Mouse (Mus musculus): Measurements from ENCODE around the gene Fam171a2. TPM values are rescaled to one million over a fixed set of nuclear protein-coding genes. Genes with fewer than 3 reads are reported as not detected.

Fam171a2 gene
- polyA plus RNA-seq, 1 experiment from 2014 or later = 1.7 TPM

GRCm38 (mm10) chr11:102464901-102465300 lies 17.4 kb upstream of the Fam171a2 start:
- Histone ChIP-seq H3K27me3 (replicated peaks; ENCODE audit: control insufficient read depth, insufficient read depth, low read length) (no peaks in the 10 kb centered on the region), H3K4me3 (ENCODE audit: low read depth, low read length) (no peak overlapping the region), H3K27ac (ENCODE audit: low read depth, low read length) (no peak overlapping the region), H3K4me1 (replicated peaks; ENCODE audit: control insufficient read depth, insufficient read depth, low read length) (no peaks in the 10 kb centered on the region; the same call in 1 of the 2 replicates), H3K36me3 (ENCODE audit: control insufficient read depth, insufficient read depth) (no peaks in the 10 kb centered on the region), H3K9me3 (ENCODE audit: control insufficient read depth) (no peaks in the 10 kb centered on the region), H3K9ac (ENCODE audit: low read depth, low read length) (no peak overlapping the region), H3K4me2 (replicated peaks; ENCODE audit: low read depth) (no peak overlapping the region)
- 95% methylated on average over 6 of the region's 6 CpGs for WGBS
- ATAC-seq = no peak
- no peak for TF ChIP-seq CTCF (IDR thresholded peaks at IDR 0.05; ENCODE audit: low read depth)

GRCm38 (mm10) chr11:102461764-102462163 lies 14.3 kb upstream of the Fam171a2 start:
- WGBS = 48% methylated on average over 3 of the region's 3 CpGs
- no peak overlapping the region for H3K4me2 ChIP-seq (replicated peaks; ENCODE audit: low read depth)
- peaks cover 9% of the 10 kb centered on the region; the same call in 1 of the 2 replicates for H3K27me3 ChIP-seq (replicated peaks; ENCODE audit: control insufficient read depth, insufficient read depth, low read length)
- H3K9me3 ChIP-seq (ENCODE audit: control insufficient read depth) = no peaks in the 10 kb centered on the region
- ATAC-seq = no peak
- H3K27ac ChIP-seq (ENCODE audit: low read depth, low read length) = no peak overlapping the region
- no peak for TF ChIP-seq CTCF (IDR thresholded peaks at IDR 0.05; ENCODE audit: low read depth)
- H3K4me3 ChIP-seq (ENCODE audit: low read depth, low read length) = no peak overlapping the region
- no peaks in the 10 kb centered on the region; the same call in 1 of the 2 replicates for H3K4me1 ChIP-seq (replicated peaks; ENCODE audit: control insufficient read depth, insufficient read depth, low read length)
- no peak overlapping the region for H3K9ac ChIP-seq (ENCODE audit: low read depth, low read length)
- no peaks in the 10 kb centered on the region for H3K36me3 ChIP-seq (ENCODE audit: control insufficient read depth, insufficient read depth)

- Histone ChIP-seq H3K4me3 (ENCODE audit: low read depth, low read length) (no peak overlapping the region), H3K9ac (ENCODE audit: low read depth, low read length) (no peak overlapping the region), H3K27ac (ENCODE audit: low read depth, low read length) (no peak overlapping the region), H3K9me3 (ENCODE audit: control insufficient read depth) (no peaks in the 10 kb centered on the region), H3K4me2 (replicated peaks; ENCODE audit: low read depth) (no peak overlapping the region), H3K27me3 (replicated peaks; ENCODE audit: control insufficient read depth, insufficient read depth, low read length) (peaks cover 11% of the 10 kb centered on the region; the same call in 1 of the 2 replicates), H3K4me1 (replicated peaks; ENCODE audit: control insufficient read depth, insufficient read depth, low read length) (no peaks in the 10 kb centered on the region; the same call in 1 of the 2 replicates), H3K36me3 (ENCODE audit: control insufficient read depth, insufficient read depth) (no peaks in the 10 kb centered on the region)
- TF ChIP-seq CTCF (IDR thresholded peaks at IDR 0.05; ENCODE audit: low read depth) = no peak
- ATAC-seq = no peak
- WGBS = 59% methylated on average over 16 of the region's 16 CpGs
Measured at GRCm38 (mm10) chr11:102460541-102460940, 13.1 kb upstream of the Fam171a2 start.

- H3K27ac ChIP-seq (ENCODE audit: low read depth, low read length) = no peak overlapping the region
- under 1% methylated on average over 40 of the region's 40 CpGs for WGBS
- TF ChIP-seq CTCF (IDR thresholded peaks at IDR 0.05; ENCODE audit: low read depth) = peak; percentile 65
Measured at GRCm38 (mm10) chr11:102455740-102456396, 8.4 kb upstream of the Fam171a2 start.

GRCm38 (mm10) chr11:102453131-102453530 lies 5.6 kb upstream of the Fam171a2 start:
- no peak overlapping the region for H3K9ac ChIP-seq (ENCODE audit: low read depth, low read length)
- 28% methylated on average over 10 of the region's 10 CpGs for WGBS
- H3K4me1 ChIP-seq (replicated peaks; ENCODE audit: control insufficient read depth, insufficient read depth, low read length) = no peaks in the 10 kb centered on the region
- no peak overlapping the region for H3K27ac ChIP-seq (ENCODE audit: low read depth, low read length)
- H3K4me3 ChIP-seq (ENCODE audit: low read depth, low read length) = no peak overlapping the region
- no peak overlapping the region for H3K4me2 ChIP-seq (replicated peaks; ENCODE audit: low read depth)
- TF ChIP-seq CTCF (IDR thresholded peaks at IDR 0.05; ENCODE audit: low read depth) = no peak
- no peaks in the 10 kb centered on the region for H3K9me3 ChIP-seq (ENCODE audit: control insufficient read depth)
- H3K27me3 ChIP-seq (replicated peaks; ENCODE audit: control insufficient read depth, insufficient read depth, low read length) = peaks cover 24% of the 10 kb centered on the region; the same call in 1 of the 2 replicates
- no peak for ATAC-seq
- H3K36me3 ChIP-seq (ENCODE audit: control insufficient read depth, insufficient read depth) = no peaks in the 10 kb centered on the region

More at GRCm38 (mm10) chr11:102455740-102456396, 8.4 kb upstream of the Fam171a2 start:
- Histone ChIP-seq H3K9me3 (ENCODE audit: control insufficient read depth) (no peaks in the 10 kb centered on the region), H3K36me3 (ENCODE audit: control insufficient read depth, insufficient read depth) (no peaks in the 10 kb centered on the region), H3K27me3 (replicated peaks; ENCODE audit: control insufficient read depth, insufficient read depth, low read length) (peaks cover 19% of the 10 kb centered on the region; the same call in 1 of the 2 replicates), H3K9ac (ENCODE audit: low read depth, low read length) (peak overlapping the region; percentile 52), H3K4me1 (replicated peaks; ENCODE audit: control insufficient read depth, insufficient read depth, low read length) (no peaks in the 10 kb centered on the region), H3K4me2 (replicated peaks; ENCODE audit: low read depth) (peak overlapping the region; percentile 95), H3K4me3 (ENCODE audit: low read depth, low read length) (peak overlapping the region; percentile 51)
- peak; percentile 81 for ATAC-seq

- H3K27ac ChIP-seq (ENCODE audit: low read depth, low read length) = no peak overlapping the region
Measured at GRCm38 (mm10) chr11:102449043-102450008, 1.8 kb upstream of the Fam171a2 start.

More at GRCm38 (mm10) chr11:102449043-102450008, 1.8 kb upstream of the Fam171a2 start:
- Histone ChIP-seq H3K27me3 (replicated peaks; ENCODE audit: control insufficient read depth, insufficient read depth, low read length) (peaks cover 41% of the 10 kb centered on the region), H3K4me2 (replicated peaks; ENCODE audit: low read depth) (no peak overlapping the region), H3K9ac (ENCODE audit: low read depth, low read length) (no peak overlapping the region), H3K36me3 (ENCODE audit: control insufficient read depth, insufficient read depth) (no peaks in the 10 kb centered on the region), H3K9me3 (ENCODE audit: control insufficient read depth) (no peaks in the 10 kb centered on the region), H3K4me3 (ENCODE audit: low read depth, low read length) (no peak overlapping the region), H3K4me1 (replicated peaks; ENCODE audit: control insufficient read depth, insufficient read depth, low read length) (no peaks in the 10 kb centered on the region)
- no peak for ATAC-seq
- TF ChIP-seq CTCF (IDR thresholded peaks at IDR 0.05; ENCODE audit: low read depth) = no peak
- 35% methylated on average over 17 of the region's 17 CpGs for WGBS

All from intestine, postnatal 0 days (tissue).